9 mouse cellular contexts compared by ENCODE assay signal in genomic region chr7:127574115-127574514, GRCm38 (mm10). TPM values are rescaled to one million over a fixed set of nuclear protein-coding genes. Genes with fewer than 3 reads are reported as not detected.
A peak's percentile ranks its signal among the peaks of the same experiment; 100 is the strongest.
DNase-seq lines count a peak whose midpoint lies in the region; ATAC-seq and TF ChIP-seq lines count a peak whose summit lies in the region.
"Had no signal": no experiment of that assay in that cellular context is flagged by ENCODE, and none has a peak within 500 bp of the region (broad histone marks: within the 10 kb centered on the region; RNA-seq: fewer than 3 reads in every experiment).

No protein-coding gene starts in this region.

- no peak for TF ChIP-seq CTCF in bone marrow, adult 2 months (IDR thresholded peaks at IDR 0.05; ENCODE audit: control insufficient read depth, insufficient read depth, low read length)

- no peaks in the 10 kb centered on the region for H3K9me3 ChIP-seq in kidney, embryonic 14.5 days (ENCODE audit: control insufficient read depth, low read length)
- no peaks in the 10 kb centered on the region for H3K9me3 ChIP-seq in hindbrain, embryonic 13.5 days
- no peaks in the 10 kb centered on the region for H3K9me3 ChIP-seq in midbrain, embryonic 14.5 days (ENCODE audit: control insufficient read depth, low read length)

- peak overlapping the region; percentile 65 for H3K4me2 ChIP-seq in kidney, embryonic 14.5 days (replicated peaks; ENCODE audit: low read depth, low read length)
- peak overlapping the region; percentile 96 for H3K4me2 ChIP-seq in hindbrain, embryonic 13.5 days
- peak overlapping the region; percentile 79 for H3K4me2 ChIP-seq in midbrain, embryonic 14.5 days (ENCODE audit: low read length)

- H3K4me1 ChIP-seq in kidney, embryonic 14.5 days (ENCODE audit: control insufficient read depth, insufficient read depth, low read length): peaks cover 12% of the 10 kb centered on the region; the same call in 1 of the 2 replicates
- H3K4me1 ChIP-seq in bone marrow, adult 2 months (ENCODE audit: control insufficient read depth, insufficient read depth, low read length): peaks cover 1% of the 10 kb centered on the region
- peaks cover 33% of the 10 kb centered on the region for H3K4me1 ChIP-seq in hindbrain, embryonic 13.5 days (replicated peaks)
- H3K4me1 ChIP-seq in midbrain, embryonic 14.5 days (ENCODE audit: control insufficient read depth, insufficient read depth, low read length): peaks cover 20% of the 10 kb centered on the region

- TF ChIP-seq POLR2A in bone marrow, adult 2 months (IDR thresholded peaks at IDR 0.05; ENCODE audit: borderline replicate concordance, control insufficient read depth, low read depth, low read length): no peak

- no peak for DNase-seq in kidney, postnatal 14 days
- no peak for DNase-seq in midbrain, embryonic 14.5 days
- no peak for DNase-seq in urinary bladder, adult 18-20 months (ENCODE audit: low spot score in 2 of 2)
- DNase-seq in embryo, embryonic 10.5 days (ENCODE audit: low spot score): no peak
- DNase-seq in right cerebral cortex, postnatal 25 days: no peak
- DNase-seq: kidney, postnatal 10 days had no signal

- WGBS in kidney, embryonic 14.5 days: 17% methylated on average over 7 of the region's 7 CpGs
- WGBS in bone marrow, adult 2 months: 6% methylated on average over 7 of the region's 7 CpGs
- 27% methylated on average over 7 of the region's 7 CpGs for WGBS in hindbrain, embryonic 13.5 days
- 27% methylated on average over 7 of the region's 7 CpGs for WGBS in midbrain, embryonic 14.5 days

- no peak overlapping the region; the same call in 1 of the 2 replicates for H3K27ac ChIP-seq in kidney, embryonic 14.5 days (ENCODE audit: low read depth, low read length)
- no peak overlapping the region; the same call in 1 of the 2 replicates for H3K27ac ChIP-seq in bone marrow, adult 2 months (ENCODE audit: control insufficient read depth, insufficient read depth, low read depth, low read length, poor library complexity)
- H3K27ac ChIP-seq in hindbrain, embryonic 13.5 days: peak overlapping the region; percentile 80; the same call in 1 of the 2 replicates
- H3K27ac ChIP-seq in midbrain, embryonic 14.5 days (replicated peaks; ENCODE audit: low read depth, low read length): peak overlapping the region; percentile 81

- H3K36me3 ChIP-seq in kidney, embryonic 14.5 days (ENCODE audit: control insufficient read depth, insufficient read depth, low read length): peaks cover 26% of the 10 kb centered on the region
- H3K36me3 ChIP-seq in hindbrain, embryonic 13.5 days: peaks cover 27% of the 10 kb centered on the region
- H3K36me3 ChIP-seq in midbrain, embryonic 14.5 days (ENCODE audit: control insufficient read depth, insufficient read depth, low read length): peaks cover 25% of the 10 kb centered on the region

- no peaks in the 10 kb centered on the region for H3K27me3 ChIP-seq in kidney, embryonic 14.5 days (ENCODE audit: control insufficient read depth, insufficient read depth, low read length)
- H3K27me3 ChIP-seq in hindbrain, embryonic 13.5 days: no peaks in the 10 kb centered on the region
- no peaks in the 10 kb centered on the region for H3K27me3 ChIP-seq in midbrain, embryonic 14.5 days (ENCODE audit: control insufficient read depth, insufficient read depth, low read length)

- peak overlapping the region; percentile 85 for H3K4me3 ChIP-seq in kidney, embryonic 14.5 days (ENCODE audit: low read length)
- H3K4me3 ChIP-seq in bone marrow, adult 2 months (replicated peaks; ENCODE audit: control insufficient read depth, low read depth, low read length): peak overlapping the region; percentile 59
- H3K4me3 ChIP-seq in hindbrain, embryonic 13.5 days: peak overlapping the region; percentile 86
- peak overlapping the region; percentile 69 for H3K4me3 ChIP-seq in midbrain, embryonic 14.5 days (replicated peaks; ENCODE audit: low read depth, low read length)

- peak overlapping the region; percentile 68 for H3K9ac ChIP-seq in kidney, embryonic 14.5 days (ENCODE audit: low read depth, low read length)
- H3K9ac ChIP-seq in hindbrain, embryonic 13.5 days: peak overlapping the region; percentile 93
- peak overlapping the region; percentile 85 for H3K9ac ChIP-seq in midbrain, embryonic 14.5 days (replicated peaks; ENCODE audit: low read length)

- ATAC-seq in kidney, embryonic 14.5 days (ENCODE audit: low FRiP score, low TSS enrichment): no peak
- ATAC-seq in hindbrain, embryonic 13.5 days (ENCODE audit: low FRiP score): no peak
- ATAC-seq in midbrain, embryonic 14.5 days (ENCODE audit: low FRiP score, low TSS enrichment): no peak

RNA-seq across cellular contexts. Expression of gene Phkg2, which starts 1.0 kb away (rescaled TPM):
- polyA plus RNA-seq in kidney, embryonic 14.5 days (2014; fragmentation: Nextera tagmentation; extraction: Ambion mirVana): 37.8 and 39.8 TPM in 2 replicates
- polyA plus RNA-seq in bone marrow, adult 2 months (2011; ENCODE audit: insufficient read depth, insufficient read length, low replicate concordance, missing spikeins): 83.6 and 169 TPM in 2 replicates
- polyA plus RNA-seq in hindbrain, embryonic 13.5 days (2015; fragmentation: Nextera tagmentation; extraction: Ambion mirVana): 55.1 and 60.5 TPM in 2 replicates
- 54.8 and 61.6 TPM in 2 replicates for polyA plus RNA-seq in midbrain, embryonic 14.5 days (2014; fragmentation: Nextera tagmentation; extraction: Ambion mirVana)

RNA-seq across cellular contexts. Expression of gene Tmem265, which starts 12.9 kb away (rescaled TPM):
- 6.3 and 10.0 TPM in 2 replicates for polyA plus RNA-seq in kidney, embryonic 14.5 days (2014; fragmentation: Nextera tagmentation; extraction: Ambion mirVana)
- polyA plus RNA-seq in bone marrow, adult 2 months (2011; ENCODE audit: insufficient read depth, insufficient read length, low replicate concordance, missing spikeins): 20.5 and 41.0 TPM in 2 replicates
- polyA plus RNA-seq in hindbrain, embryonic 13.5 days (2015; fragmentation: Nextera tagmentation; extraction: Ambion mirVana): 6.6 and 8.2 TPM in 2 replicates
- polyA plus RNA-seq in midbrain, embryonic 14.5 days (2014; fragmentation: Nextera tagmentation; extraction: Ambion mirVana): 5.1 and 14.5 TPM in 2 replicates

RNA-seq across cellular contexts. Expression of gene Ccdc189, which starts 14.3 kb away (rescaled TPM):
- polyA plus RNA-seq in kidney, embryonic 14.5 days (2014; fragmentation: Nextera tagmentation; extraction: Ambion mirVana): 12.7 and 14.5 TPM in 2 replicates
- 9.9 and 15.2 TPM in 2 replicates for polyA plus RNA-seq in bone marrow, adult 2 months (2011; ENCODE audit: insufficient read depth, insufficient read length, low replicate concordance, missing spikeins)
- polyA plus RNA-seq in hindbrain, embryonic 13.5 days (2015; fragmentation: Nextera tagmentation; extraction: Ambion mirVana): 10.7 and 13.0 TPM in 2 replicates
- polyA plus RNA-seq in midbrain, embryonic 14.5 days (2014; fragmentation: Nextera tagmentation; extraction: Ambion mirVana): 9.0 and 12.8 TPM in 2 replicates

RNA-seq across cellular contexts. Expression of gene Rnf40, which starts 14.5 kb away (rescaled TPM):
- polyA plus RNA-seq in kidney, embryonic 14.5 days (2014; fragmentation: Nextera tagmentation; extraction: Ambion mirVana): 25.5 and 41.5 TPM in 2 replicates
- 52.7 and 66.7 TPM in 2 replicates for polyA plus RNA-seq in bone marrow, adult 2 months (2011; ENCODE audit: insufficient read depth, insufficient read length, low replicate concordance, missing spikeins)
- 49.9 and 50.5 TPM in 2 replicates for polyA plus RNA-seq in hindbrain, embryonic 13.5 days (2015; fragmentation: Nextera tagmentation; extraction: Ambion mirVana)
- 40.7 and 45.0 TPM in 2 replicates for polyA plus RNA-seq in midbrain, embryonic 14.5 days (2014; fragmentation: Nextera tagmentation; extraction: Ambion mirVana)

RNA-seq across cellular contexts. Expression of gene Zfp629, which starts 41.5 kb away (rescaled TPM):
- 14.0 and 23.5 TPM in 2 replicates for polyA plus RNA-seq in kidney, embryonic 14.5 days (2014; fragmentation: Nextera tagmentation; extraction: Ambion mirVana)
- 6.3 and 14.2 TPM in 2 replicates for polyA plus RNA-seq in bone marrow, adult 2 months (2011; ENCODE audit: insufficient read depth, insufficient read length, low replicate concordance, missing spikeins)
- 22.2 and 25.0 TPM in 2 replicates for polyA plus RNA-seq in hindbrain, embryonic 13.5 days (2015; fragmentation: Nextera tagmentation; extraction: Ambion mirVana)
- 22.4 and 31.6 TPM in 2 replicates for polyA plus RNA-seq in midbrain, embryonic 14.5 days (2014; fragmentation: Nextera tagmentation; extraction: Ambion mirVana)

Comparison
In these comparisons a context has a peak if more than half of its experiments do, and no peak if none do; other contexts are left out.
1. H3K27ac ChIP-seq: peak in hindbrain, embryonic 13.5 days (single experiment) and midbrain, embryonic 14.5 days (single experiment); none in kidney, embryonic 14.5 days (single experiment) and bone marrow, adult 2 months (single experiment).
2. Peak in every context shown above with its lines, with median percentiles within 50 percentile points of each other: H3K4me2 ChIP-seq, H3K4me3 ChIP-seq and H3K9ac ChIP-seq.